Mouse (Mus musculus) c-Kit-positive CD71-positive TER-119-positive erythroid progenitor cells, embryonic 14.5 days (primary cell): ENCODE results near the gene Lsm7.
"Not testable (repeated sequence)": the region's sequence is repeated elsewhere in the genome, so short reads cannot be mapped to it uniquely, and the experiment has no call there.

Source experiments
- DNase-seq: peaks from one replicate; pipeline ENCODE4 v3.0.0-alpha.2; 2013; ENCODE audit warnings: low spot score

Lsm7 gene

DNA sequence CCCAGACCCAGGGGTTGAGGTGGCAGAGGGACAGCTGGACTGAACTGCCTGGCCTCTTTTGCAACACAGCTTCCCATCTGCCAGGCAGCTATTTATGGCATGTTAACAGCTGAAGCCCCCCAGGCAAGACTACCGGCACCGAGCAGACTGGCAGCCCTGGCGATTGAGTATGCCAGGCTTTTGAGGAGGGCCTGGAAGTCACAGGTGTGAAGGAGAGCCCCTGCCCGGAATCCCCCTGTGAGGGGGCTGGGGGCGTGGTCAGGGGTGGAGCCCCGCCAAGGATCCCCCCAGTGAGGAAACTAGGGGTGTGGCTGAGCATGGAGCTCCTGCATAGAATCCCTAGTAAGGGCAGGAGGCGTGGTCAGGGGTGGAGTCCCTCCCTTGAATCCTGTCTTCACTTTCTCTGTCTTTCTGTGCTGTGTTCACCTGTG is 18.0 kb downstream of the Lsm7 start:
- no peak for DNase-seq

DNA sequence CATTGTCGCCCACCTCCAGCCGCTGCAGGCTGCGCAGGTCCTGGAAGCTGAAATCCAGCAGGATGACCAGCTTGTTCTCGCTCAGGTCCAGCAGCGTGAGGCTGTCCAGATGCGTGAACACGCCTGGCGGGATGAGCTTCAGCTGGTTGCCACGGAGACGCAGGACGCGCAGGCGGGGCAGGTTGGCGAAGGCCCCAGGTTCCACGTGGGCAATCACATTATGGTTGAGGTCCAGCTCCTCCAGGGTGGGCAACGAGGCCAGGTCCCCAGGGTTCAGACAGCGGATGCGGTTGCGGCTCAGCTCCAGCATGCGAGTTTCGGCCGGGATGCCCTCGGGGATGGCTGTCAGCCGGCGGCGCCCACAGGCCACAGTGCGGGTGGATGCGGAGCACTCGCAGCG is 19.4 kb downstream of the Lsm7 start:
- no peak for DNase-seq

DNA sequence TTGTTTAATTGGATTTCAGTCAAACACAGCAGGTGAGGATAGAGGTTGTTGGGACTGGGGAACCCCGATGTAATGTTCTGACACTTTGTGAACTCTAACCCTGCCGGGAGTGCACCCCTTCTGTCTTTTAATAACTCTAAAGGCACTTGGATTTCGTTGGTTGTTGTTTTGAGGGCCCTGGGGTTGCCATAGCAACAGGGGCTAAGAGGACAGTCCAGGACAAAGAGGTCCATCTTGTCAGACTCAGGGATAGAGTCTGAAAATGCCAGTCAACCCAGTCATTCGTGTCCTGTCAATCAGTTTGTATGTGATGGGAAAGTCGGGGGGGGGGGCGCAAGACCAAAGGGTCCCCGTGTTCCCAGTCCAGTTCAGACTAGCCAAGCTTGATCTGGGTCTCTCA is 22.2 kb downstream of the Lsm7 start:
- no peak for DNase-seq

DNA sequence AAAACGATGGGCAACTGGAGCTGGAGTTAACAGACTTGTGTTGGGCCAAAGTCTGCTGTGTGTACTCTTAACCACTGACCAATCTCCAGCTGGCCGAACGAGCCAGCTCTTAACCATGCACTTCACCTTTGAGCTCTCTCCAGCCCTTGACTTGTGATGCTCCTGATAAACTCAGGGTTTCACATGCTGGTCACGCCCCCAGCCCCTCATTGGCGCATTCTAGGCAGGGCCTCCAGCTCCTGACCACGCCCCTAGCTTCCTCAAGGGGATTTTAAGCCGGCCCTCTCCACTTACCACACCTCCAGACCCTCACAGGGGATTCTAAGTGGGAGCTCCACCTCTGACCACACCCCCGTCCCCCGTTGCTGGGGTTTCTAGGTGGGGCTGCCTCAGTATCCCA is 23.9 kb downstream of the Lsm7 start:
- DNase-seq = peak; percentile 78

DNA sequence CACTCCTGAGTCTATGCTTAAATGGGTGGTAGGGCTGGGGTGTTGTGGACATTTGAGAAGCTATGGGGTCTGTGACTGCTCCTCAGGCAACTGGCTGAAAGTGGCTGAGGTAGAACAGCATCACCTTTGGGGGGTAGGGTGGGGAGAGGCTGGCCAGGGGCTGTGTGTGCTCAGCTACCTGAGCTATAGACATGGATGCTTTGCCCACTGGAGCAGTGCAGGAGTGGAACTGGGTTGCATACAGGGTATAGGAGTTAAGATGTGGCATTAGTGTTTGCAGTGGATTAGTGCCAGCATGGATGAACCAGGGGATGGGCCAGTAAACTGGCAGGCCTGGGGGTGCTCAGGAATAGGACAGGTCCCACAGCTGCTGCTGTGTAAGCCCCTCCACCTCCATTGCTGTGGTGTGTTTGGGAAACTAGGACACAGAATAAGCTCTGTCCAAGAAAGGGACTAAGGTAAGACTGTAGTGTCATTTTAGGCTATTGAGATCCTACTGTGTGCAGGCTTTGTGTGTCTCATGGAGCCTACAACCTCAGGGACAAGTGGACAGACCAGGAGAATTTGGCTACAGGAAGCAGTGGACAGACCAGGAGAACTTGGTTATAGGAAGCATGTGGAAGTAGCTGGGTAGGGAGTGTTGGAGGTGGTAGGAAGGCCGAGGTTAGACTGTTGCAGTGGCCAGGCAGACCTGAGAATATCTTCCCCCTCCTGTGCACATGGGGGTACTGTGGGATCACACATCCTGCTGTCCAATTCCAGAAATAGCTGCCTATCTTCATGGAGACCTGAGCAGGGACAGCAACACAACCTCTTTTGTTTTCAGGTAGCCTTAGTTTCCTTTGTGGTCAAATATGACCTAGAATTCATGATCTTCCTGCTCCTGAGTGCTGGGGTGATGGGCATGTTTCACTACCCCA is 25.4 kb downstream of the Lsm7 start:
- DNase-seq = no peak

DNA sequence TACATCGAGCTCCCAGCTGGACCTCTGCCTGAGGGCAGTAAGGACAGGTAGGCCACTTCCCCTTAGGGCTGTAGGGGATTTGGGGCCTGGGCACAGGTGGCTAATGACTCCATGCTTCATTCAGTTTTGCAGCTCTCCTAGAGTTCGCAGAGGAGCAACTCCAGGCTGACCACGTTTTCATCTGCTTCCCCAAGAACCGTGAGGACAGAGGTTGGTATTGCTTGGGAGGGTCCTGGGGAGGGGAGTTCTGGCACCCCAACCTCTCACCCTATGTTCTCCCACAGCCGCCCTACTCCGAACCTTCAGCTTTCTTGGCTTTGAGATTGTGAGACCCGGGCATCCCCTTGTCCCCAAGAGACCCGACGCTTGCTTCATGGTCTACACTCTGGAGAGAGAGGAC is 26.4 kb downstream of the Lsm7 start:
- DNase-seq = not testable (repeated sequence)

GRCm38 (mm10) chr10:80827870-80828420 is 27.1 kb downstream of the Lsm7 start:
- DNase-seq = no peak

GRCm38 (mm10) chr10:80827063-80827869 is 27.7 kb downstream of the Lsm7 start:
- DNase-seq = no peak

- peak; percentile 100 for DNase-seq
Measured at GRCm38 (mm10) chr10:80826151-80827062, 28.6 kb downstream of the Lsm7 start, which contains the start of gene Oaz1. TSS of gene Oaz1 (plus strand) at chr10:80826656.

- no peak for DNase-seq
Measured at GRCm38 (mm10) chr10:80824827-80825226, 30.2 kb downstream of the Lsm7 start.

GRCm38 (mm10) chr10:80823847-80824643 is 31.0 kb downstream of the Lsm7 start:
- no peak for DNase-seq

DNA sequence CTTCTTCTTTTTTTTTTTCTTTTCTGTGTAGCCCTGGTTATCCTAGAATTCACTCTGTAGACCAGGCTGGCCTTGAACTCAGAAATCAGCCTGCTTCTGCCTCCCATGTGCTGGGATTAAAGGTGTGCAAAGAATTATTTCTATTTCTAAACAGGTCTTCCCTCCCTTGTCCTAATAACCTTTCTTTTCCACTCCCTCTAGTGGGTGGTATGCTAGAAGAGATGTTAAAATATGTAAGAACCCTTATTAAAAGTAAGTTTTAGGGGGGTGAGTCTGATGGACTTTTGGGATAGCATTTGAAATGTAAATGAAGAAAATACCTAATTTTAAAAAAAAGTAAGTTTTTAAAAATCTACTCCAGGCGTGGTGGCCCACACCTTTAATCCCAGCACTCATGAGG is 31.7 kb downstream of the Lsm7 start:
- DNase-seq = no peak

GRCm38 (mm10) chr10:80822528-80822927 is 32.5 kb downstream of the Lsm7 start:
- no peak for DNase-seq

DNA sequence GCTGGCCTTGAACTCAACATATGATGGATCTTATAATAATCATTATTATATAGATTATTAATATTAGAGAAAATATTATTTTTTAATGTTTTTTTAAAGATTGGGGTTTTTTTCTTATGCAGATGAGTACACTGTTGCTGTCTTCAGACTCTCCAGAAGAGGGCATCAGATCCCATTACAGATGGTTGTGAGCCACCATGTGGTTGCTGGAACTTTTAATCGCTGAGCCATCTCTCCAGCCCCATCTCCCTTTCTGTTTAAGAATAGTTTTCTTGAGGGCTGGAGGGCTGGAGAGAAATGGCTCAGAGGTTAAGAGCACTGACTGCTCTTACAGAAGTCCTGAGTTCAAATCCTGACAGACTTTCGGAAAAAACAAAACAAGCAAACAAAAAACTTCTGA is 33.0 kb downstream of the Lsm7 start:
- DNase-seq = no peak

GRCm38 (mm10) chr10:80819406-80819805 is 35.6 kb downstream of the Lsm7 start:
- no peak for DNase-seq

- peak; percentile 84 for DNase-seq
Measured at GRCm38 (mm10) chr10:80818599-80819281, 36.3 kb downstream of the Lsm7 start.

- not testable (repeated sequence) for DNase-seq
Measured at GRCm38 (mm10) chr10:80817955-80818354, 37.1 kb downstream of the Lsm7 start.

DNA sequence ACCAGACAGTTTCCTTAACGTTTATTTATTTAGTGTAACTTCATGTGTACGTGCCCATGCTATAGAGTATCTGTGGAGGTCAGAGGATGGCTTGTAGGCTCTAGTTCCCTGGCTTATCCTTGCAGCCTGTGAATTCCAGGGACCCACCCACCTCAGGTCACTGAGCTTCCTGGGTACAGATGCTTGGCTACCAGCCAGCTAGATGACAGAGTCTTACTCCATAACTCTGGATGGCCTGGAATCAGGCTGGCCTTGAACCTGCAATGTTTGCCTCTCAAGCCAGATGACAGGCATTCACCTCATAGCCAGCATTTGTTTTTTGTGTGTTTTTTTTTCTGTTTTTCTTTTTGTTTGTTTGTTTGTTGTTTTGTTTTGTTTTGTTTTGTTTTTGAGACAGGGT is 37.8 kb downstream of the Lsm7 start:
- DNase-seq = no peak

DNA sequence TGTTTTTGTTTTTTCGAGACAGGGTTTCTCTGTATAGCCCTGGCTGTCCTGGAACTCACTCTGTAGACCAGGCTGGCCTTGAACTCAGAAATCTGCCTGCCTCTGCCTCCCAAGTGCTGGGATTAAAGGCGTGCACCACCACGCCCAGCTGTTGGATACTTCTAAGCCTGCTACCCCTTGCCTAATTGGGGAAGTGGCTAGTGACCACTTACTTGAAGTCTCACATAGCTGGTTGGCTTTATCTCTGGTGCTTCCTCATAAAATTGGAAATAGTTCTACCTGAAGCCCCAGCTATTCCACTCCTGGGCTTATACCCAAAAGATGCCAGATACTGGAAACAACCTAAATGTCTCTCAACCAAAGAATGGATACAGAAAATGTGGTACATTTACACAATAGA is 38.7 kb downstream of the Lsm7 start:
- not testable (repeated sequence) for DNase-seq

- DNase-seq = no peak
Measured at GRCm38 (mm10) chr10:80814800-80815199, 40.2 kb downstream of the Lsm7 start.
